Mouse (Mus musculus) spleen, postnatal 4 days (tissue): ENCODE results near the gene Nt5c.
"Not testable (repeated sequence)": the region's sequence is repeated elsewhere in the genome, so short reads cannot be mapped to it uniquely, and the experiment has no call there.

Source experiments
- DNase-seq, 2 experiments: peaks; one replicate each; pipeline ENCODE4 v3.0.0; 2022; ENCODE audit warnings: low spot score in 2 of 2

Nt5c gene

DNA sequence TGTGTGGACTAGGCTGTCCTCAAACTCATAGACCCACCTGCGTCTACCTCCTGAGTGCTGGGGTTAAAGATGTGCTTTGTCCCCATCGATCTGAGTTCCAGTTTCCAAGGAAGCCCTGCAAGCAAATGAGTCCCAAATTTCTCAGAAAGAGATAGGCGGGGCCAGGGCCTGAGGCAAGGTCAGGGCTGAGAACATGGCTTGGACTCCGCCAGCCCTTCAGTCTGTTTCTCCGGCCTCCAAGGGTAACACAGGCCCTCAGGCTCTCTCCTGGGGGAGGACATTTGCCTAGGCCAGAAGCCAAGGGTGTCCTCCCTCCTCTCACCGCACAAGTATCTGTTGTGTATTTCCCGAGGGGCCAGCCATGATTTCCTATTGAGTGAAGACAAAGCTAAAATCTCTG, 19.5 kb downstream of the Nt5c start:
- DNase-seq, result no peak

GRCm38 (mm10) chr11:115467217-115467618, 24.4 kb downstream of the Nt5c start:
- no peak for DNase-seq

- DNase-seq, result no peak
Observed at GRCm38 (mm10) chr11:115464851-115465250, 26.8 kb downstream of the Nt5c start.

DNA sequence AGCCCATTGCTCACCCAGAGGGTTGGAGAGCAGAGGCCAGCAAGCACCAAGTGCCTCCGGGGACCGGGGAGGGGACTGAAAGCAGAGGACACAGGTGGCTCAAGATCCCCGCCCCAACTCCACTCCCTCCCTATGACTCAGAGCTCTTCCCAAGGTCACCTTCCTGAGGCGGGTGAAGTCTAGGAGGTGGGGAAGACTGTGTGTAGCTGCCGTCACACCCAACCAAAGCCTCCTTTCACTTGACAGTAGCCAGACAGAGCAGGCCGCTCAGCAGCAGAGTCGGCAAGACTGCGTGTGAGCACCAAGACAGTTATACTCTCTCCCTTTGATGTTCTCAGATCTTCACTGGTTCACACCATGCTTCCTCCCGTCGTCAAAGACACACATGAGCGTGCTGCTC, 28.3 kb downstream of the Nt5c start:
- no peak for DNase-seq

- DNase-seq, result no peak
Observed at GRCm38 (mm10) chr11:115462243-115462891, 29.3 kb downstream of the Nt5c start, which contains the start of gene Slc16a5. Gene Slc16a5 (plus strand): TSS chr11:115462474.

DNA sequence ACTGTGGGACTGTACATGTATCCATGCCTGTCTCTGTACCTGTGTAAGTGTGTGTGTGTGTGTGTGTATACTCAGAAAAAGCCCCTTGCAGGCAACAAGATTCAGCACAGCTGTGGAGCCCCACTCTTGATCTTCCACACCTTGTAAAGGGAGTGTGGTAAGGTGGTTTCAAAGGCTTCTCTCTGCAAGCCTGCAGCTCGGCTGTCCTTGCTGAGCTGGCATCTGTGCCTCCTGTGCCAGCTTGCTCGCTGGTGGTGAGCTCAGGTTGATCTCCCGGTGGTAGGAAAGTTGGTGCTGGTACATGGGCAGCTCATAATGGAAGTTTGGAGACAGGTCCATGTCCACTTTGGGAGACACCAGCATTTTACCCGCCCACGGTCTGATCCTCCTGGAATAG, 29.8 kb downstream of the Nt5c start:
- no peak for DNase-seq

- DNase-seq, result no peak
Observed at GRCm38 (mm10) chr11:115460976-115461375, 30.7 kb downstream of the Nt5c start.

DNA sequence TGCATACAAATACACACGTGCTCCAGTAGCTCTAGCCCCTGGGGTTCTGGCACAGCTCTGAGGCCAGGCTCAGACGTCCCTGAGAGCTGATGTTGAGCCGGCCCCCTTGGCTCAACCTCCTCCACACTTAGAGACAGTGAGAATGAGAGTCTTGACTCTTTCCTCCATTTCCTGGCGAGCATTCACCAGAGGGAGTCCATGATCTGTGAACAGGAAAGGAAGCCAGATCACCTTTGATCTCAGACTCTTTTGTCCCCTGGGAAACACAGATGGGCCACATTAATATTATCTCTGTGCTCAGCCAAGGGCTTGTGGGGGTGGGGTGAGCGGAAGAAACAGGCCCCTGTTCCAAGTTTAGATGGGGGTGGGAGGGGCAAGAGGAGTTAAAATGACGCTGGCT, 34.3 kb downstream of the Nt5c start:
- no peak for DNase-seq

DNA sequence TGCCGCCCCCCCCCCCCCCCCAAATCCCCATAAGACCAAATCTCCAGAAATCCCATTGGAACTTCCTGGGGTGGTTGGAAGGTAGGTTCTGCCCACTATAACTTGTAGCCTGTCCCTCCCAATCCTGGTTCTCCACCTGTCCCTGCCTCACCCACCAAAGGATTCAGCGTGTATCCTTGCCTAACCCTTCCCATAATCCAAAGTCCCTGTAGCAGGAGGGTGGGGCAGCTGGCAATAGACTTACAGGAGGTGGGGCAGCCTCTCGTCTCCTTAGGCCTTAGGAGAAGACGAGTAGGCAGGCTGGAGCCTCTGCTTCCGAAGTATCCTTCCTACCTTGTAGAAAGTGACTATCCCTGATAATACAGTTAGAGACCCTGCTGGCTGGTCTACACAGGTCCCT, 35.5 kb downstream of the Nt5c start:
- DNase-seq, result no peak

- no peak for DNase-seq
Observed at GRCm38 (mm10) chr11:115455619-115456018, 36.0 kb downstream of the Nt5c start.

GRCm38 (mm10) chr11:115454822-115455221, 36.8 kb downstream of the Nt5c start:
- DNase-seq, result not testable (repeated sequence)

GRCm38 (mm10) chr11:115453306-115453705, 38.4 kb downstream of the Nt5c start:
- DNase-seq, result no peak

DNA sequence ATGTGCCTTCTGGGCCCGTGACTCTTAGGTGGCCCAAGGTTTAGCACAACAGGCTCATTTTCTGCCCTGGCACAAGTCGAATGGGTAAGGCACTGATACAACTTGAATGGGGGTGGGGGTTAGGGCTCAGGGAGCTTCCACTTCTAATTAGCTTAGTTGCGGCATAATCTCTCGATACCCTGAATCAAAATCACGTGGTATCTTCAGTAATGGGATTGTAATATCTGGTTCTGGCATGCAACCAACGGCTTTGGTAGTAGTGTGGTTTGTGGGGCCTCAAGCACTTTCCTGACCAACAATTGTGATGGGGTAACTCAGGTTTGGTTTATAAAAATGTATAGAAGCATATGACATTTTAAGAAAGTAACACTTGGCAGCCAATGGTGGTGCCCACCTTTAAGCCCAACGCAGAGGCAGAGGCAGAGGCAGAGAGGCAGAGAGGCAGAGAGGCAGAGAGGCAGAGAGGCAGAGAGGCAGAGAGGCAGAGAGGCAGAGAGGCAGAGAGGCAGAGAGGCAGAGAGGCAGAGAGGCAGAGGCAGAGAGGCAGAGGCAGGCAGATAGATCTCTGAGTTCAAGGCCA, 39.3 kb downstream of the Nt5c start:
- no peak for DNase-seq

DNA sequence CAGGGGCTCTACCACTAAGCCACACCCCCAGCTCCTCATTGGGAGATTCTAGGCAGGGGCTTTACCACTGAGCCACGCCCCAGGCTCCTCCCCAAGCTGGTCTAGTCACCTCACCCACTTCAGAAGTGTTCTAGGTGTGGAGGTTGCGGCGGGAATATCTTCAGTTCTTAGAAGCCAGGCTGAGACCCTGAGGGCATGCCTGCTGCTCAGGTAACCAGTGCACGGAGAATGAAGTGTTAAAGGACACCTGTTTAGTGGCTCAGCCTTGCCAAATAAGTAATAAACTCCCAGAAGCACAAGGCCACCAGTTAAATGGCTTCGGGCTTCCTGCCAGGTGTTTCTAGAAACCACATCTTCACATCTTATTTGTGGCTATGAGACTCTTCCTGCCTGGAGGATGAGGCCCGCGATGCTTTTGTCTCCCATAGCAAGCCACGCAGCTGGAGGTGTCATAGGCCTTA, 39.9 kb downstream of the Nt5c start:
- DNase-seq, result no peak

GRCm38 (mm10) chr11:115450176-115450575, 41.5 kb downstream of the Nt5c start:
- DNase-seq, result no peak

DNA sequence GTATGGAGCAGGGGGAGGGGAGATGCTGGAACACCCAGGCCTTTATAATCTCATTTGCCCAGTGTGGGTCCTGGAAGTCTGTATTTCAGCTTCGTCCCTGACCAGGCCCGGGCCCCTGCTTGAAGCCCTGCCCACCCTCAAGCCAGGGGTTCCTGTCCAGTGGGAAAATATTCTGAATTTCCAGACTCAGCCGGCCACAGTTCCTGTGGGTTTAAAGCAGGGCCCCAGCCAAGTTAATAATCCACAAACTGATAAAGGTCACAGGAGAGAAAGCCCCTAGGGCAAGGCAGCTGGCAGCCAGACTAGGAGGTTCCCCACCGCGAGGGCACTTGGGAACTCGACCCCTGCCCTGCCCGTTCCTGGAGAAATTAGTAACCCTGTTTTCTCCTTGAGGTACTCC, 42.7 kb downstream of the Nt5c start:
- DNase-seq, result no peak

DNA sequence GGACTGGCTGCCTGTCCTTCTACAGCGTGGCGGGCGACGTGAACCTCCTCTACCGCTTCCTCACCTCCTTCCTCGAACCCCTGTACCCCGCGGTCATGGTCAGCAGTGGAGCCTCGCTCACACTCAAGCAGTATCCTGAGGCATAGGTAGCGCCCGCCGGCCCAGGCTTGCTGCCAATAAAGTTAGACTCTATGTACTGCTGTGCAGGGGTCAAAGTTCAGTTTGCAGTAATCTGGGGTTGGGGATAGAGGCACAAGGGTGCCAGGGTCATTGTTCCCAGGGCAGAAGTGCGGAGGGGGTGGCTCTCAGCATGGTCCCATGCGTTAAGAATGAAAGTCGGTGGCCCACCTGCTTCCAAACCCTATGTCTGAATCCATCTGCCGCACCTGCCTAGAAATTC, 43.6 kb downstream of the Nt5c start:
- no peak for DNase-seq

- DNase-seq, result no peak
Observed at GRCm38 (mm10) chr11:115447321-115447885, 44.3 kb downstream of the Nt5c start.

- DNase-seq, result no peak
Observed at GRCm38 (mm10) chr11:115446906-115447305, 44.8 kb downstream of the Nt5c start.

DNA sequence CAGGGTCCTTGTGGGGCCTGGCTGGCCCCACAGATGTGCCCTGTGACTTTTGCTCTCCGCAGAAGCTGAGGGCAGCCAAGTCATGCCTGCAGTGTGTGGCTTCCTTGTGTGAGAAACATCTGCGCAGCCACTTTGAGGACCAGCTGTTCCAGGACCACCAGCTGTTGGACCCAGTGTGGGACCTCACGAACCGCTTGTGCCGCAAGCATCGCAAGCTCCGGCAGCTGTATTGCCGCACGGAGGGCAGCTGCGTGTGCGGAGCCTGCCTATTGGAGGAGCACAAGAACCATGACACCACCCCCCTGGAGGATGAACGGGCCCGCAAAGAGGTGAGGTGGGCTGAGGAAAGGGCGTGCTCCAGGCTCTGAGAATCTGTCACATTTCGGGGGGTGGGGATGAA, 50.2 kb downstream of the Nt5c start:
- no peak for DNase-seq
